Mouse (Mus musculus) left cerebral cortex, adult 18-20 months (tissue): ENCODE results near the gene Parvg. TPM values are rescaled to one million over a fixed set of nuclear protein-coding genes. Genes with fewer than 3 reads are reported as not detected.

Experiments
- DNase-seq, 2 experiments: peaks; one replicate each; pipeline ENCODE4 v3.0.0; 2021 to 2022; ENCODE audit warnings: low spot score in 2 of 2, mixed read lengths in 1 of 2
- total RNA-seq, 2 experiments: library from RNA; stranded (reverse); gene quantifications; 2 replicates each; pipeline ENCODE4 v1.2.3; 2021

The Parvg gene
- total RNA-seq, 2 experiments from 2014 or later, result 12.5 to 14.9 TPM

- no peak for DNase-seq
Measured at GRCm38 (mm10) chr15:84301641-84302420, 22.0 kb upstream of the Parvg start.

- DNase-seq, result no peak
Measured at GRCm38 (mm10) chr15:84303264-84303663, 20.6 kb upstream of the Parvg start.

- DNase-seq, result no peak
Measured at GRCm38 (mm10) chr15:84305333-84305732, 18.5 kb upstream of the Parvg start.

GRCm38 (mm10) chr15:84310271-84310670 lies 13.6 kb upstream of the Parvg start:
- no peak for DNase-seq

GRCm38 (mm10) chr15:84311295-84312085 lies 12.3 kb upstream of the Parvg start:
- DNase-seq, result no peak

- no peak for DNase-seq
Measured at GRCm38 (mm10) chr15:84312878-84313565, 10.8 kb upstream of the Parvg start.

GRCm38 (mm10) chr15:84313566-84313878 lies 10.3 kb upstream of the Parvg start:
- DNase-seq, result no peak

- no peak for DNase-seq
Measured at GRCm38 (mm10) chr15:84314420-84315080, 9.3 kb upstream of the Parvg start.

GRCm38 (mm10) chr15:84315276-84316046 lies 8.4 kb upstream of the Parvg start:
- DNase-seq, result no peak

- DNase-seq, result no peak
Measured at GRCm38 (mm10) chr15:84319393-84319792, 4.4 kb upstream of the Parvg start.

GRCm38 (mm10) chr15:84321544-84322174 lies 2.2 kb upstream of the Parvg start:
- no peak for DNase-seq

GRCm38 (mm10) chr15:84324870-84325553 lies 1.2 kb downstream of the Parvg start:
- no peak for DNase-seq

- DNase-seq, result no peak
Measured at GRCm38 (mm10) chr15:84325736-84326135, 1.9 kb downstream of the Parvg start.

GRCm38 (mm10) chr15:84328870-84329269 lies 5.0 kb downstream of the Parvg start:
- DNase-seq, result no peak

- no peak for DNase-seq
Measured at GRCm38 (mm10) chr15:84329940-84330339, 6.1 kb downstream of the Parvg start.

GRCm38 (mm10) chr15:84331066-84331612 lies 7.3 kb downstream of the Parvg start:
- DNase-seq, result no peak

GRCm38 (mm10) chr15:84336281-84336817 lies 12.5 kb downstream of the Parvg start:
- no peak for DNase-seq

GRCm38 (mm10) chr15:84337599-84337998 lies 13.8 kb downstream of the Parvg start:
- DNase-seq, result peak; percentile 39 to 45

- DNase-seq, result no peak
Measured at GRCm38 (mm10) chr15:84340926-84341325, 17.1 kb downstream of the Parvg start.
